10 mouse cellular contexts compared by ENCODE assay signal in genomic region chr12:25310293-25310946, GRCm38 (mm10).
DNase-seq lines count a peak whose midpoint lies in the region; ATAC-seq and TF ChIP-seq lines count a peak whose summit lies in the region.
"Had no signal": no experiment of that assay in that cellular context is flagged by ENCODE, and none has a peak within 500 bp of the region (broad histone marks: within the 10 kb centered on the region; RNA-seq: fewer than 3 reads in every experiment).

No protein-coding gene starts in this region.

- H3K27me3 ChIP-seq in limb, embryonic 10.5 days (ENCODE audit: low read depth, poor library complexity, severe bottlenecking): no peaks in the 10 kb centered on the region
- no peaks in the 10 kb centered on the region for H3K27me3 ChIP-seq in forebrain, embryonic 11.5 days (ENCODE audit: control insufficient read depth, insufficient read depth, low read length)

- H3K9ac ChIP-seq in forebrain, embryonic 11.5 days (ENCODE audit: low read length): no peak overlapping the region

- H3K4me3 ChIP-seq in gastrocnemius, adult 2 months: no peak overlapping the region
- H3K4me3 ChIP-seq in limb, embryonic 10.5 days: no peak overlapping the region
- no peak overlapping the region for H3K4me3 ChIP-seq in forebrain, embryonic 11.5 days (ENCODE audit: low read depth, low read length)
- H3K4me3 ChIP-seq: erythroblast, embryonic 14.5 days had no signal

- intact Hi-C loops in gastrocnemius, adult 2 months (cut with DNase I): no loop called here

- H3K9me3 ChIP-seq in limb, embryonic 10.5 days (replicated peaks): no peaks in the 10 kb centered on the region
- H3K9me3 ChIP-seq in forebrain, embryonic 11.5 days (ENCODE audit: control insufficient read depth, low read length): no peaks in the 10 kb centered on the region

- no peak overlapping the region for H3K4me2 ChIP-seq in forebrain, embryonic 11.5 days (ENCODE audit: low read depth, low read length, severe bottlenecking)

- peak overlapping the region; percentile 69 for H3K27ac ChIP-seq in gastrocnemius, adult 2 months
- peak overlapping the region; percentile 53; the same call in 1 of the 2 replicates for H3K27ac ChIP-seq in limb, embryonic 10.5 days
- H3K27ac ChIP-seq in forebrain, embryonic 11.5 days (ENCODE audit: low read depth, low read length): no peak overlapping the region

- no peak for ATAC-seq in forebrain, embryonic 11.5 days (replicated peaks; ENCODE audit: low FRiP score)
- no peak for ATAC-seq in CD4-positive, CD25-positive, alpha-beta regulatory T cell, adult 4 months

- DNase-seq in gastrocnemius, adult 2 months: peak; percentile 59
- DNase-seq in gastrocnemius, postnatal 25 days: no peak
- DNase-seq in 416B (ENCODE audit: low read depth): peak; percentile 59
- DNase-seq in embryo, embryonic 10.5 days (ENCODE audit: low spot score): peak; percentile 35
- DNase-seq in limb, embryonic 10.5 days (ENCODE audit: low spot score): no peak
- no peak for DNase-seq in thymus, postnatal 4 days
- no peak for DNase-seq in forebrain, embryonic 11.5 days (ENCODE audit: low spot score)
- DNase-seq: right cerebral cortex, postnatal 4 days had no signal

- H3K4me1 ChIP-seq in limb, embryonic 10.5 days: peaks cover 22% of the 10 kb centered on the region
- H3K4me1 ChIP-seq in forebrain, embryonic 11.5 days (replicated peaks; ENCODE audit: control insufficient read depth, insufficient read depth, low read length): no peaks in the 10 kb centered on the region

- TF ChIP-seq CTCF in gastrocnemius, adult 2 months (IDR thresholded peaks at IDR 0.05): no peak

- H3K36me3 ChIP-seq in limb, embryonic 10.5 days: no peaks in the 10 kb centered on the region
- no peaks in the 10 kb centered on the region for H3K36me3 ChIP-seq in forebrain, embryonic 11.5 days (ENCODE audit: control insufficient read depth, insufficient read depth, low read length)

- 36% methylated on average over 6 of the region's 6 CpGs for WGBS in limb, embryonic 10.5 days
- 72% methylated on average over 6 of the region's 6 CpGs for WGBS in forebrain, embryonic 11.5 days

Comparison
In these comparisons a context has a peak if more than half of its experiments do, and no peak if none do; other contexts are left out.
1. DNase-seq: peak in gastrocnemius, adult 2 months (single experiment), 416B (single experiment) and embryo, embryonic 10.5 days (single experiment); none in gastrocnemius, postnatal 25 days (single experiment), limb, embryonic 10.5 days (single experiment), thymus, postnatal 4 days (single experiment) and forebrain, embryonic 11.5 days (single experiment).